Mouse (Mus musculus) cortical plate, adult 2 months (tissue): ENCODE data around the gene Cxcl16. TPM values are rescaled to one million over a fixed set of nuclear protein-coding genes. Genes with fewer than 3 reads are reported as not detected.

Source experiments
- H3K27ac ChIP-seq: fragments of 200-500 bp; 2 replicates; pipeline ENCODE4 v1.5.1; 2012; ENCODE audit warnings: low read length, control low read depth, inconsistent platforms; ENCODE audit not compliant: insufficient read depth
- H3K4me1 ChIP-seq: fragments of 200-500 bp; 2 replicates; pipeline ENCODE4 v1.6.1; 2011; ENCODE audit warnings: low read length; ENCODE audit not compliant: control insufficient read depth, insufficient read depth
- H3K4me3 ChIP-seq: fragments of 200-500 bp; 2 replicates; pipeline ENCODE4 v1.5.1; 2011; ENCODE audit warnings: mild to moderate bottlenecking, low read length, control low read depth; ENCODE audit not compliant: insufficient read depth
- CTCF ChIP-seq: fragments of 200-500 bp; IDR thresholded peaks from 2 replicates; pipeline ENCODE4 v1.5.1; 2011; ENCODE audit warnings: mild to moderate bottlenecking, control low read depth, low read length; ENCODE audit not compliant: insufficient read depth; ENCODE audit errors: extremely low read depth
- POLR2A ChIP-seq: fragments of 200-500 bp; IDR thresholded peaks from 2 replicates; pipeline ENCODE4 v1.6.1; 2011; ENCODE audit warnings: mild to moderate bottlenecking, low read length, control low read depth; ENCODE audit not compliant: insufficient read depth; ENCODE audit errors: extremely low read depth
- polyA plus RNA-seq: library from polyadenylated mRNA; depleted of rRNA; stranded (reverse); fragments of >200 nt; gene quantifications from 2 replicates; pipeline ENCODE4 v1.2.3, GENCODE M21; 2012

Gene Cxcl16
- polyA plus RNA-seq, 1 experiment: 2.4 TPM

GRCm38 (mm10) chr11:70458688-70459600, 840 bp downstream of the Cxcl16 start, which contains the start of gene Zmynd15:
Gene Zmynd15, plus strand, starts transcription at chr11:70459433.
- Histone ChIP-seq H3K27ac (no peak within 1 kb of the TSS), H3K4me1 (no peaks in the 10 kb centered on the region; the same call in 1 of the 2 replicates), H3K4me3 (peak within 1 kb of the TSS; percentile 37)
- TF ChIP-seq CTCF (no peak), POLR2A (no peak)

GRCm38 (mm10) chr11:70453261-70454044, 6.3 kb downstream of the Cxcl16 start:
- no peak overlapping the region for H3K4me3 ChIP-seq
- no peaks in the 10 kb centered on the region; the same call in 1 of the 2 replicates for H3K4me1 ChIP-seq
- TF ChIP-seq POLR2A (no peak), CTCF (no peak)
- no peak overlapping the region for H3K27ac ChIP-seq

GRCm38 (mm10) chr11:70451797-70452498, 7.8 kb downstream of the Cxcl16 start, which contains the start of gene Med11:
Gene Med11, plus strand, starts transcription at chr11:70451919.
- no peaks in the 10 kb centered on the region; the same call in 1 of the 2 replicates for H3K4me1 ChIP-seq
- H3K4me3 ChIP-seq: peak within 1 kb of the TSS; percentile 53
- H3K27ac ChIP-seq: peak within 1 kb of the TSS; percentile 89
- peak; percentile 70 for TF ChIP-seq CTCF
- peak; percentile 91 for TF ChIP-seq POLR2A

GRCm38 (mm10) chr11:70450926-70451325, 8.9 kb downstream of the Cxcl16 start:
- no peak overlapping the region for H3K4me3 ChIP-seq
- no peaks in the 10 kb centered on the region; the same call in 1 of the 2 replicates for H3K4me1 ChIP-seq
- H3K27ac ChIP-seq: no peak overlapping the region
- TF ChIP-seq CTCF: no peak
- no peak for TF ChIP-seq POLR2A

GRCm38 (mm10) chr11:70447373-70447772, 12.4 kb downstream of the Cxcl16 start:
- Histone ChIP-seq H3K4me1 (no peaks in the 10 kb centered on the region), H3K27ac (no peak overlapping the region), H3K4me3 (no peak overlapping the region)
- TF ChIP-seq CTCF (no peak), POLR2A (no peak)

- Histone ChIP-seq H3K4me1 (no peaks in the 10 kb centered on the region), H3K27ac (no peak overlapping the region), H3K4me3 (no peak overlapping the region)
- no peak for TF ChIP-seq POLR2A
- no peak for TF ChIP-seq CTCF
Measured at GRCm38 (mm10) chr11:70446756-70447155, 13.0 kb downstream of the Cxcl16 start.

GRCm38 (mm10) chr11:70444667-70445066, 15.1 kb downstream of the Cxcl16 start:
- no peak overlapping the region for H3K27ac ChIP-seq
- H3K4me3 ChIP-seq: no peak overlapping the region
- no peak for TF ChIP-seq POLR2A
- H3K4me1 ChIP-seq: no peaks in the 10 kb centered on the region

GRCm38 (mm10) chr11:70443964-70444363, 15.8 kb downstream of the Cxcl16 start:
- H3K4me1 ChIP-seq: no peaks in the 10 kb centered on the region
- no peak overlapping the region for H3K4me3 ChIP-seq
- TF ChIP-seq POLR2A (no peak), CTCF (no peak)
- H3K27ac ChIP-seq: no peak overlapping the region

GRCm38 (mm10) chr11:70441882-70442281, 17.9 kb downstream of the Cxcl16 start:
- Histone ChIP-seq H3K4me3 (no peak overlapping the region), H3K27ac (no peak overlapping the region), H3K4me1 (no peaks in the 10 kb centered on the region)
- TF ChIP-seq POLR2A: no peak
- TF ChIP-seq CTCF: no peak
